Mouse (Mus musculus): ENCODE measurements at regions not wholly inside any gene's neighbourhood (a gene's known extent, or its start where the extent isn't known, plus 50 kb on each side); places are given as distances from the start of the nearest gene placed in this dataset.

DNA sequence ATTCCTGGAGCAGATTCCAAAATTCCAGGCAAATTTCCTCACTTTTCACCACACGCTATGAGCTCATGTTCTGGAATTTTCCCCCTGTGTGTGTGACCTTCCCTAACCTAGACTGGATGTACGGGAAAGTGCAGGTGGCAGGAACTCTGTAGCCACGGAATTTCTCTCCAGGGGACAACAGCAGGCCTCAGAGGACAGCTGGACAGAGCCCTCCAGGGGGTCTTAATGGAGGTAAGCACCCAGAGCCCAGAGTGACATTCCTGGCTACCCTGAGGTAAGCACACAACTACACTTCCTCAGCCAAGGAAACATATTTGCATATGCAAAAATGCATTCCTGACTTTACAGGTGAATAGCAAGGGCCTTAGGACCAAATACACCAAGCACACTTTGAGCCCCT lies 135.8 kb downstream of the Fam43a start:
- no peak for DNase-seq (ENCODE audit: low spot score in 2 of 2)

DNA sequence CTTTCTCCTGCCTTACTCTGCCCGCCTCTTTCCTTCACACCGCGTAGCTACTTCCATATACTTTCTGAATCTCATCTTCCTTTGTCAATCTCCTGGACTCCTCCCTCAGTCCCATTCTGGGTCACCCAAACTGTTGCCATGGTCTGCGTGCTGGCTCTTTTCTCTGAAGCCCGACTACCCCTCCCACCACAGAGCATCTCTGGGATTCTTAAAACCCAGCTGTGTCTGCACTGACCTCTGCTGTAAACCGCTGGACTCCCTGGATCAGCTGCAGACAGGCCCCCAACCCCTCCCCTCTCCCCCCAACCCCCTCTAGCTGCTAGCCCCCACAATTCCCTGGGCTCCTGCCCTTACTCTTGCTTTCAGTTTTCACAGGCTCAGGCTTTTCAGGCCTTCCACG lies 136.4 kb downstream of the Fam43a start:
- no peak for DNase-seq (ENCODE audit: low spot score in 2 of 2)

DNA sequence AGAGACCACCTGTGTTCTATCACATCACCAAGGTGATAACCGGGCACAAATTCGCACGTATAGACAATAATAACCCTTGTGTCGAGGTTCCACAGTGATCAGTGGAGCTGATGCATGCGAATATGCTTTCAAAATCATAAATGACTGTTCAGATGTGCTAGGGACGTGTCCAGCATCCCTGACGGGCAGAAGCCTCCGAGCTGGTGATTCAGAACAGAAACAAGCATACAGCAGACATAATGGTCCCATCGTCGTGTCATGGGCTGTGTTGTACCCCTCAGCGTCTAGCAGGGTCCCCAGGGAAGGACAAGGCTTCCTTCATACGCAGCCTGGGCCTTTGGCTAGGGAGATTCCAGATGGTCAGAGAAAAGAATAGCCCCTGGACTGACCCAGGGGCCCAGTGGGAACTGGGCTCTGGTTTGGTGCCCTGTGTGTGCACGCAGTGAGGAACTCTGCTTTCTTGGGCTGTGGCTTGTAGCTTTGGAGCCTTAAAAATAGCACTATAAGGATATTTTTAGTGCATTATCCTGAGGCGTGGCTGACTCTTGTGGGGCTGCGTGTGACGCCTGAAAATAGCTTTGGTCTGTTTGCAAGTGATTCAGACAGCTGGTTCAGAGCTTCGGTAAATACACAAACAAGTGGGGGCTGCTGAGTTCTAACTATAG lies 137.3 kb downstream of the Fam43a start:
- DNase-seq (ENCODE audit: low spot score in 2 of 2) = no peak

DNA sequence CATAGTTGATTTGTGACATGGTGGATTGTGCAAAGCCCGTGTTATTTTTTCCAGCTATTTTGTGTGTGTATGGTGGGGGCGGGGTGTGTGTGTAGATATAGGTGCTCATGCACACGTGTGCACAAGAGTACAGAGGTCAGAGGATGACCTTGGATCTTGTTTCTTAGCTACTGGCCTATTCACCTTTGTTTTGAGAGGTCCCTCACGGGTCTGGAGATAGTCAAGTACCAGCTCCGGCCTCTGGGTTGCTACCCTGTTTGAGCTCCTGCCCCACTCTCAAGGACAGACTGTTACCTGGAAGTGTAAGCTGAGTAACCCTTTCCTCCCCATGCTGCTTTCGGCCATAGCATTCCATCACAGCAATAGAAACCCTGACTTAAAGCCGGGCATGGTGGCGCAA lies 138.0 kb downstream of the Fam43a start:
- no peak for DNase-seq (ENCODE audit: low spot score in 2 of 2)

DNA sequence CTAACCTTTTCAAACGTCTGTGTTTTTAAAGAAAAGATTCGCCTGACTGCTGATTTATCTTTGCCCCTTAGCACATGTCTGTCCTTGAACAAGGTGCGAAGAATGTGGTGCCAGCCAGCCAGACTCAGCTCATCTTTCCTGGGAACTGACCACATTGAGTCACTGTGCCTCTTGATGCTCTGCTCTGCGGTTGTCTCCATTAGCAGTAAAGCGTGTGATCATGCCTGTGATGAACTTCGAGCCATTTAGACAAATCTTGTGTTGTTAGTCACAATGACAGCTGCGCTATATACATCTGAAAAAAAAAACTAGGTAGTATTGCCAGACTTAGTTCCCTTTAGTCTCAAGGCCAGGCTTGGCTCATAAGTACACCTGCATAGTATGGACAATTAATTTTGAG lies 140.1 kb downstream of the Fam43a start:
- DNase-seq (ENCODE audit: low spot score in 2 of 2) = no peak

DNA sequence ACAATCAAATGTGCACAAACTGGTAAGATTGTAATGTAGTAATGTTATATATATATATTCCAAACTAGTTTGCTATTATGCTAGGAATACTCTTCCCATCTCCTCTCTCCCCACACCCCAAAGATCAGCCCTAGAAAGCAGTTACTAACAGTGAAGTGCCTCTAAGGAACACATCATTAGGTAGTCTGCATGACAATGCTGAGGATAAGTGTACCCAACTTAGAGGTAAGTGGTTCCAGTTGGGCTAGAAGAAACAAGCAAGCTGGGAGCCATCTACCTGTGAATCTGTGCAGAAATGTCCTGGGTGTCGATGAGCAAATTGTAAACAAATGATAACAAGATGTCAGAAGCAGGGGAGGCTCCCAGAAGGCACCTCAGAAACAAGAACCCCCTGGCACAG lies 141.7 kb downstream of the Fam43a start:
- DNase-seq (ENCODE audit: low spot score in 2 of 2) = no peak

DNA sequence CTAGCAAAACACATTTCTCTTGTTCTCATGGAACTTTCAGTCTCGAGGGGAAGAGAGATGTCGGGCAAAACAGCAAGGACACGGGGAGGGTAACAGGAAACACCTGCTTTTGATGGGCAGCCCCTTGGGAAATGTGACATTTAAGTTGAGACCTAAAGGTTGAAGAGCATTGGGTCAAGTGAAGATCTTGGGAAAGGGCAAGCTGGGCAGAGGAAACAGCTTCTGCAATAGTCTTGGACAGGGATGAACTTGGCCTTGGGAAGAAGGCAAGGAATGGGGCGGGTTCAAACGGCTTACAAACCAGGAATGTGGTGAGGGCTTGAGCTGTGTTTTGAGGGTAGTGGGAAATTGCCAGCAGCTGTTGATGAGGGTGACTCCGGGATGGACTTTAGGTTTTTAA lies 143.0 kb downstream of the Fam43a start:
- no peak for DNase-seq (ENCODE audit: low spot score in 2 of 2)

DNA sequence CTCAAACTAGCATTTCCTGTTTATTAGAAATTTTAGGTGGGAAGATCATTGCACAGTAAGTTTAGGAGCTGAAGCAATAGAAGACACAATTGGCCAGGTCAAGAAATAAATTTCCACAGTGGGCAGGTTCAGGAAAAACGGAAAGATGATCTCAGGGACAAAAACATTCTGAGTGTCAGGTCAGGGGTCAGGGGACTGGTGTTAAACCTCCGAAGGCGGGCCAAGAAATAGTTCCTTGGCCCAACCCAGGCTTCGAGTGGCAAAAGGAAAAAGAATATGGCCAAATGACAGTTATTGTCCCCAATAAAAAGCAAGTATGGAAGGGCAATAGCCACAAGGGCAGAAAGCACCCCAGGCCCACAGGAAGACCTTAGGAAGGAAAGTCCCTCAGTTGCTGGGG lies 144.0 kb downstream of the Fam43a start:
- DNase-seq (ENCODE audit: low spot score in 2 of 2) = no peak

DNA sequence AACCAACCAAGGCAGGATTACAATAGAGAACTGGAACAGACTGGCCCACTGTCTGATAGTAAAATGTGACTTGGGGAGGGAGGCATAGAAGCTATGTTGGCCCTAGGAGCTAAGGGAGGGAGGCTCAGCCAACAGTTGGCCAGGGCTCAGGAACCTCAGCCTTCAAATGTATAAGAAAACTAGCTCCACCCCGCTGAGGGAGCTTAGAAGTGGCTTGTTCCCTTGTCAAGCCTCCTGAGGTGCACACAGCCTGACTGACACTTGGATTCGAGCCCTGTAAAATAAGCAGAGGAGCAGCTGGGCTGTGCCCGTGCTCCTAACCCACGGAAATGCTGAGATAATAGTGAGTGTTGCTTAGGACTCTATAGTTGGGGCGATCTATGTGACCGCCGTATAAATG lies 144.7 kb downstream of the Fam43a start:
- no peak for DNase-seq (ENCODE audit: low spot score in 2 of 2)

DNA sequence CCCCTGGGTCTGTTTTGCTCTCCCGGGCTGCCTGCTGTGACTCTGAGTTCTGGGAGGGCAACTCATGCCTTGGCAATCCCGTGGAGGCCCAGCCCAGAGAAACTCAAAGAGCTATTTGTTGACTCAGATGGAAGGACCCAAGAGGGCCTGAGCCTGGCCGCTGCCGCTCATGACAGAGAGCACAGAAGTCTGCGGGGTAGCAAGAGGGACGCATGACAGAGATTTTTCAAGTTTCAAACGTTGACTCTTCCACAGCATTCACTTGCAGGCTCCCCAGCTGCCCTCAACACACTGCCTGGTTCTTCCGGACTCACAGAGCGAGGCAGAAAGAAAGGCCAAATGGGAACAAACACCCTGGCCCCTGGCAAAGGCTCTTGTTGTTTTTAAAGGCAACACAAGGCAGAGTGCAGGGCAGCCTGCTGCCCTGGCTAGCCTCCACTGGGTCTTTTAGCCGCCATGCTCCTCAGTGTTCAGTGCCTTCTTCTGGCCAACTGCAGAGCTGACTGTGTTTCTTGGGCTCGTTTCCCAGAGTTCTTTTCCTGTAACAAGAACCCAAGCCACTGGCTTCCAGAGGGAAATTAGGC lies 146.2 kb downstream of the Fam43a start:
- DNase-seq (ENCODE audit: low spot score in 2 of 2) = peak; percentile 48 to 49

DNA sequence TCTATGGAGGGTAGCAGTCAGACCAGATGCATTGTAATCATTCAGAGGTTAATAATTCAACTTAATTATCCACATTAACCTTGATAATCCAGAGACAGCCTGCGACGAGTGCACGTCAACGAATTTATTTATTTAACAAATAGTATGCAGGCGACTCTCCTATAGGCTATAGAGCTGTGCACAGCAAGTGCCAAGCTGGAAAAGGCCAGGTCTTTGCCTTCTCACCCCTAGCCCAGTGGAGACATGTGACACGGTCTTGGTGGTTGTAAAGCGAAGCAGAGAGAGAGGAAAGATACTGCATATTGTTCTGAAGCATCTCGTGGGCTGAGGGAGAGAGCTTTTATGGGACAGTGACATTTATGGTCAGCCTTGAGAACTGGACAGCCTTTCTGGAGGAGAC lies 146.7 kb downstream of the Fam43a start:
- no peak for DNase-seq (ENCODE audit: low spot score in 2 of 2)

DNA sequence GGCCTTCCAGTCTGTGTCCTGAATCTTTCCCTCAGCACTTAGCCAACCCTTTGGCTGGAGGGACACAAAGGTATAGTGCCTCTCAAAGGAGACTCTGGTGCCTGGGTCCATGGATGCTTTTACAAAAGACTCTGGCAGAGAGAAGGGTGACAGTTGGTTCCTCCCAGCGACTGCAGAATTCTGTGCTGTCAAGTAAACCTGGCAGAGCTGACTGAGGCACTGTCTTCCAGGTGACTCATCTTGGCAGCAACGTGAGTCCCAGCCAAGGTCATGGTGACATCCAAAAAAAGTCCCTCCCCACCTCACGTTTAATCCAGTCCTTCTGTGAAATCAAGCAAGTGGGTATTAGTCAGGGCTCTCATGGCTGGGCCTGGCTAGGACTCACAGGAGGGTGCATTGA lies 150.3 kb downstream of the Fam43a start:
- no peak for DNase-seq (ENCODE audit: low spot score in 2 of 2)

DNA sequence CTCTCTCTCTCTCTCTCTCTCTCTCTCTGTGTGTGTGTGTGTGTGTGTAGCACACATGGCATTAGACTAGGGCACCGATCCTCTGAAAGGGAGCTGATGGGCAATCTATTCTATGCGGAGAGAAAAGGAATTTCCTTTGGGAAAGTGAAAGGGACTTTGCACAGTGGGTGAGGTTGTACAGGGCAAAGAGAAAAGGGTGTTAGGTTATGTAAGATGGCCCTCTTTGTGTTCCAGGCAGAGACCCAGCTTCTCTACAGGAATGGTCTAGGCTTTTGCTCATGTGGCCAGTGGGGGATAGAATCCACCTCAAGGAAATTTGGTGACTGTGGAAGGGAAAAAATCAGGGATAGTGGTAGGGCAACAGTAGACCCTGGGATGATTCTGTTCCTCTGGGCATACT lies 156.2 kb downstream of the Fam43a start:
- no peak for DNase-seq (ENCODE audit: low spot score in 2 of 2)

DNA sequence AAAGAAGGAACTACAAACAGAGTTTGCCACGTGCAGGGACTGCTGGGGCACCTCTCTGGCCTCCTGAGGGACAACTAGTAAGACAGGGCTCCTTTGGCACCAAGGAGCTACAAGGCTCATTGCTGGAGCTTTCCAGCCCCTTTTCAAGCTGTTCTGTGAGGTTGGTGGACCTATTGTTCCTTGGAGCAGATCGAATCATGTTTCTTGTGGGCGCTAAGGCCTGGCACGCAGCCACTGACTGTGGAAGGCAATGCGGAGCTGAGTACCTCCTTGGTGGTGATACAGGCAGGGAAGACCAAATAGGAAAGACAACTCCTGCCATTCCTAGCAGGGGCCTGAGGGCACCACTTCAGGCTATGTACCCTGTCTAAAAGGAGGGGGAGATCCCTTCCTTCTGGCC lies 157.2 kb downstream of the Fam43a start:
- DNase-seq (ENCODE audit: low spot score in 2 of 2) = peak in 1 of 2 experiments; percentile 48

DNA sequence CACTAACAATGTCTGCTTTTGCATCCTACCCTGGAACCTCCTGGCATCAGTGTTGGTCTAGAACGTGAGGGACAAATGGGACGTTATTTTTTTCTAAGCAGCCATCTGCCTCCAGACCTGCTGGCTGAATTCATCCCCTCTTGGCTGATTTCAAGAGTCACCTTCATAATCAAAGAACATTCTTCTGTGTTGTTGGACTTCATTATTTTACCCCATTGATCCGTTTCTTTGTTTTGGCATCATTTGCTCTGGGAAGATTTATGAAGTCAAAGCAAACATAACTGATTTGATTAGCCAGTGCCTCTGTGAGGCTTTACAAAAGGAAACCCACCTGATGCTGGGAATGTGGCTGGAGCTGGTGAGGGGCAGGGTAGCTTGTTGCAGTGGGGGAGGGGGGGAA lies 158.0 kb downstream of the Fam43a start:
- no peak for DNase-seq (ENCODE audit: low spot score in 2 of 2)

DNA sequence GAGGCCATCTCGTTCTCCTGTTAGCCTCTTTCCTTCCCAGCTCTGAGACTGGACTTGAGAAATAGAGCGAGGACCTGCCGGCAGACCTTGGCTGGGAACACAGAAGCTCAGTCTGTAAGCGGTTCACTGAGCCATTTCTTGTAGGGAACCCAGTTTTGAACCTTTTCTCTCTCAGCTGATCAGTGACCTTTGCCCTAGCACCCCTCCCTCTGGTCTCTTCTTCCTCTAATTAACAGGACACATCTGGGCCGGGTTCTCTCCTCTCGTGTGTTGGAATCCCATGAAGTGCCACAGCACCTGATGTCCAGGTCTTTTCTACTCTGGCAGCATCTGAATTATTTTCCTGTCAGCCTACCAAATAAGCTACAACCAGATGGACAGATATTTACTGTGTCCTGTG lies 158.5 kb downstream of the Fam43a start:
- DNase-seq (ENCODE audit: low spot score in 2 of 2) = no peak

DNA sequence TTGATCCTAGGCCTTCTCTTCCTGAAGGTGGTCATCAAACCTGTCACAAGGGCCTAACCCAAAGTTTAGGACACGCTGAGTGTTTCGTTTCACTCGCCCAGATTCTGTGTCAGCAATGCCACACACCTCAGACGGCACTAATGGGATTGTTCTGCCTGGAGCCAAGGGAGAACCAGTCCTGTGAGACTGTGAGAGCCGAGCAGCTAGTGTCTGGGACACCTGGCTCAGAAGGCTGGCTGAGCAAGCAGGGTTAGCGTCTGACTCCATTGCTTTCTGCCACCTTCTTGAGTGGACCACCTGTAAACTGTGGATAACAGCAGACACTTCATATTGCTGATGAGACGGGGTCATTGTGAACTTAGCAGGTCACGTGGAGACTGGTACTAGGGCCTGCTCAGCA lies 160.0 kb downstream of the Fam43a start:
- DNase-seq (ENCODE audit: low spot score in 2 of 2) = no peak

DNA sequence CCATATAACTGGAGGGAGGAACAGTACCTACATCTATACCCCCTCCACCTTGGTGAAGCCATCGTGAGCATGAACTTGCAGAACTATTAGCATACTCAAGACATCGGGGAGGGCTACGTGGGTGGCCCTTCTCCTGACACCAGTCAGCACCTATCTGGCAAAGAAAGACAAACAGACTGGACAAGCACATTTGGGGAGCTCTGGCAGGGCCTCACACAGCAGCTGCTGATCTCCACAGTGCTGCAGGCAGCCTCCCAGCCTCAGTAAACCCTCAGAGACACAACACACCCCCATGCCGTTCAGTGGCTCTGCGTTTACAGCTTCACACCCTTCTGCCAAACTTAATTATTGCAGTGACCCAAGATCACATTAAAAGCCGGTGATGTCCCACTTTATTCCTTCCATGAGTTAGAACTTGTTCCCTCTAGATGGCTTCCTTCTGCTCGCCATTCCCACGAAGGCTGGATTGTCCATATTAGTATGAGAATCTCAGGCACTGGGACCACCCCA lies 161.7 kb downstream of the Fam43a start:
- DNase-seq (ENCODE audit: low spot score in 2 of 2) = no peak

DNA sequence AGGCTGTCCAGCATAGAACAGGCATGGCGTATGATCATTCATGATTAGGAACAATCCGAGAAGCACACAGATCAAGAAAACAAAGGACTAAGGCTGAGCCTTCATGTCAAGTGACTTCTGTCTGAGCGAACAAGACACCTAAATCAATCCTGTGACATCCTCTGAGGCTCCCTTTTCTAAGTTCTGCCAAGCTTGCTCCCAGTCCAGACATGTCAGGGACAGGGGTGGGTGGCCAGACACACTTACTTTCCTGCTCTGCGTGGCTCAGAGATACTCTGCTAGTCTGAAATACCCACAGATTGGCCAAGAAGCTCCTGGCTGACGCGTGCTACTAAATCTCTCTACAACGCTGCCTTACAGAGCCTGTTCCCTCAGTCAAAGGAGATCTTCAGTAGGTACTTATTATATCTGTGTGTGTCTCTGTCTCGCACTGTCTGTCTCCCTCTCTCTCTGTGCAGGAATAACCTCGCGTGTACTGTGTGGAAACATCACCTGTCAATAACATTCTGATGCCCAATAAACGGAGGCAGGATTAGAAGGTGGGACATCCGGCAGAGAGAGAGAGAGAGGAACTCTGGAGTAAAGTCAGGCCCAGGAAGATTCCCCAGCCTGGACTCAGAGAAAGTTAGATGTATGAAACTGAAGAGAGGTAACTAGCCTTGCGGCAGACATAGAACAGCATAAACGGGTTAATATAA lies 163.5 kb downstream of the Fam43a start:
- no peak for DNase-seq (ENCODE audit: low spot score in 2 of 2)

DNA sequence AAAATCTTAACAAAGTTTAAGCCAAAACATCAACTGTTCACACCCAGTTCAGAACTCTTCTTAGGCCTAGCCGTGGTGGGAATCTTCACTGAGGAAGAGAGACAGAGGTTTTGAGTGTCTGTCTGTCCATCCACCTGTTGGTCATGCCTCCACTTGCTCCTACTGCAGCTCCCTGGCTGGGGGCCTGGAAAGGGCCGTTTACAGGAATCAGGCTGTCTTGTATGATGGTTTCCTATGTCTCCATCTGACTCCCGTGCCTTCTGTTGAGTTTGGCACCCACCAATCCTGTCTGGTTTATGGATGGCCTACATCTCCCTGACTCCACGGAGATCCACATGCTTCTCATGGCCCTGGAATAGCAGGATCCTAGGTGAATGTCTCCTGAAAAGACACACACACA lies 166.1 kb downstream of the Fam43a start:
- no peak for DNase-seq (ENCODE audit: low spot score in 2 of 2)

DNA sequence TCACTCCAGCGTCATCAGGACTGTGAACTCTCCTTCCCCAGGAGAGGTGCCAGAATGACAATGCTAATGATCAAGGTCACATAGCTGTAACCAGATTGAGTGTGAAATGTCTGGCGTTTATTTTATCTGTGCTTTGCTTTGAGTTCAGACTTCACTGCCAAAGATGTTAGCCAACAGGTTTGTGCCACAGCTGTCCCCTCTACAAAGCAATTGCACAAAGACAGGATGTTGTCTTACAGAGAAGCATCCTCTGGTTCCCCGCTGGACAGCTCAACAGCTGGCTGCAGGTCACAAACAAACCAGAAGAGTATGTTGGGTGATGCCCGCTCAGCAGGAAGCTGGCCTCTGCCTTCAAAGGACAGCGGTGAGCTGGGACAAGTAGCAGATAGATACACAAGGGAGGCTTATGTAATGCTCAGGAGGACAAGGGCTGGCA lies 169.5 kb downstream of the Fam43a start:
- no peak for DNase-seq (ENCODE audit: low spot score in 2 of 2)

DNA sequence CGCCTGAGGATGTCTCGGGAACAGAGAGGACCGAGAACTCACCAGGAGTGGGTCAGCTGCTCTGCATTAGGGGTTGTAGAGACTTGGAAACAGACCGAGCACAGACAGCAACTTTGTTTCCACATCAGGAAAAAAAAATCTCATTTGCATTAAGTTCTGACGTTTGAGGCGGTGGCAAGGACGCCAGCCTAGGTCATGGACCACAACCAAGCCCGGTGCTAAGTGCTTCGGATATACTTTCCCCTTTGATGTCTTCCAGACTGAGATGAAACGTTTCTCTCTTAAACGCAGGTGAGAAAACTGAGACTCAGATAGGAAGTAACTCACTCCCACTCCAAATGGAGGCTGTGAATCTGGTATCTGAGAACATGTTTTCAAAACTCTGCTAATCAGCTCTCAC lies 169.9 kb downstream of the Fam43a start:
- DNase-seq (ENCODE audit: low spot score in 2 of 2) = no peak

DNA sequence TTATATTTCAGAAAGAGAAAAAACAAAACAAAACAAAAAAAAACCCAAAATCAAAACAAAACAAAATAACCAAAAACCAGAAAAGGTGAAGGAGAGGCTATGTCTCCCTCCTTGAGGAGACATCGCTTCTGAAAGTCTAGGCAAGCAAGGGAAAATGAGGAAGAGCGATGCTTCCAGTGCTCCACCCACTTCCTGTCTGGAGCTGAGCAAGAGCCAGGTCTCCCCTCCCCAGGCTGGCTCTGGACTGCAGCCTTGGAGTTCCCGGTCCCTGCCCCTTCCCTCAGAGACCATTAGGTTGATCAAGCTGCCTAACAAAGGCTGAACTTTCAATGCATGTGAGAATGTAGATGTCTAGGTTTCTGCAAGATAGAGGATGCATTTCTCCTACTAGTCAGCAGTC lies 173.3 kb downstream of the Fam43a start:
- DNase-seq (ENCODE audit: low spot score in 2 of 2) = no peak
